Mouse (Mus musculus) layer of hippocampus, adult 11-12 months (tissue): ENCODE measurements around the gene Ifnz.
"Not testable (repeated sequence)": the region's sequence is repeated elsewhere in the genome, so short reads cannot be mapped to it uniquely, and the experiment has no call there.

Experiments used
- DNase-seq: peaks from one replicate; pipeline ENCODE4 v3.0.0; 2022; ENCODE audit warnings: low spot score

The Ifnz gene

DNA sequence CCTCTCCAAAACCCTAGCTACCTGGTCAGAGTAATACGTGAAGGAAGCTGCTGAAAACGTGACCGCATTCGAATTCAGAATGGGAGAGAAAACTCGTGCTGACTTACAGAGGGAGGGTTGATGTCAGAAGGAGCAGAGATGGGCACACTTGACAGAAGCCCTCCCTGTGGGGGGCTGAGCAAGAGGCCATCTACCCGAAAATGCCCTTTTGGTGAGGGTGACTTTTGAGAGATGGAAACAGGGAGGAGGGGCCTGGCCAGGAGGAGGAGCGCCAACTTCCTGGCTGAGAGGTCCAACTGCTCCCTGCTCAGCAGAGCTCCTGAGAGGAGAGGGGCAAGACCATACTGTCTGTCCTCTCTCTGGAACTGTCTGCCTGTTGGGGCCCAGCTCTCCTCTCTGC is at the start of gene Ifnz:
TSS of gene Ifnz (plus strand) at position 301 of the 400 bp plus-strand sequence.
- DNase-seq = not testable (repeated sequence)

DNA sequence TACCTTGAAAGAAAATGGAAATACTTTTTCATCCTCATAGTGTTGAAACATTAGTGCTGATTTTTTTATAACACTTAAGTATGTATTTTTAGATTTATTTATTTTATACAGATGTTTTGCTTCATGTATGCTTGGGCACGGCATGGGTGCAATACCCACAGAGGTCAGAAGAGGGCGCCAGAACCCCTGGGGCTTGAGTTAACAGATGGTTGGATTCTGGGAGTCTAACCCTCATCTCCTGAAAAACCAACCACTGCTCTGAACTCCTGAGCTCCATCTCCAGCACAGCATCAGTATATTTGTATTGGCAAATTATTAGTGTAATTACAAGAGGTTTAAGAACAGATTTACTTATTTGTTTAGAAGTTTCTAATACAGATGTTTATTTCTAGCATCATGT is 43.5 kb upstream of the Ifnz start:
- peak; percentile 73 for DNase-seq

DNA sequence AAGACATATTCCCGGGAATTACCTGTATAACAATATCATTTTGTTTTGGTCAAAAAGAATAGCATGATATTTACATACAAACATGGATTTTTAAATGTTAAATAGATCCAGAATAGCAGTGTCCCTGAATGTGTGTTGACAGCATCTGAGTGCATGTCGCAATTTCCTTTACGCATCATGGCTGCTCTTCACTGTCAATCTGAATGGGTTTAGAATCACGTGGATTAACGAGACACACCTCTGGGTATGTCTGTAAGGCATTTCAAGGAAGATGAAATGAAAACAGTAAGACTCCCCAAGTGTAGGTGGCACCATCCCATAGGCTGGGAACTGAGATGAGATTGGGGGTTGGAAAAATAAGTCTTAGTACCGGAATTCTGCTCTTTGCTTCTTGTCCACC is 42.9 kb upstream of the Ifnz start:
- DNase-seq = no peak

- no peak for DNase-seq
Measured at GRCm38 (mm10) chr4:88741426-88741825, 40.5 kb upstream of the Ifnz start.

- DNase-seq = no peak
Measured at GRCm38 (mm10) chr4:88742771-88743371, 39.1 kb upstream of the Ifnz start.

DNA sequence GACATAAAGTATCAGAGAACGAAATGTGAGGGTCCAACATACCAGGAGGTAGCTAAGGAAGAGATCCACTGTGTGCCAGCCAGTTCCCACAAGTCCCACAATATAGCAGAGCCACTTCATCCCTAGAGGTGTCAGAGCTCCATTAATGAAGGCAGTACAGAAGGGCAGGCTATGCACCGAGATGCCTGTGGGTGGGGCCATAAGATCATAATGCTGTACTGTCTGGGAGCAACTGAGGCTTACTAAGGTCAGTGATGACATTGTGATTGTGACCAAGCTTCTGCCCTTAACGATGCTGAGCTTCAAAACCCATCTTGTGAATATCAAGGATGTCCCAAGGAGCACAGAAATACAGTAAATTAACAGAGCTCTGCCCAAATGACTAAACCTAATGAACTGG is 37.7 kb upstream of the Ifnz start:
- no peak for DNase-seq

- no peak for DNase-seq
Measured at GRCm38 (mm10) chr4:88749926-88750325, 32.0 kb upstream of the Ifnz start.

GRCm38 (mm10) chr4:88754818-88755340 is 27.1 kb upstream of the Ifnz start, which contains the start of gene Gm13271:
Gene Gm13271 (plus strand): TSS chr4:88754868.
- DNase-seq = peak; percentile 76

DNA sequence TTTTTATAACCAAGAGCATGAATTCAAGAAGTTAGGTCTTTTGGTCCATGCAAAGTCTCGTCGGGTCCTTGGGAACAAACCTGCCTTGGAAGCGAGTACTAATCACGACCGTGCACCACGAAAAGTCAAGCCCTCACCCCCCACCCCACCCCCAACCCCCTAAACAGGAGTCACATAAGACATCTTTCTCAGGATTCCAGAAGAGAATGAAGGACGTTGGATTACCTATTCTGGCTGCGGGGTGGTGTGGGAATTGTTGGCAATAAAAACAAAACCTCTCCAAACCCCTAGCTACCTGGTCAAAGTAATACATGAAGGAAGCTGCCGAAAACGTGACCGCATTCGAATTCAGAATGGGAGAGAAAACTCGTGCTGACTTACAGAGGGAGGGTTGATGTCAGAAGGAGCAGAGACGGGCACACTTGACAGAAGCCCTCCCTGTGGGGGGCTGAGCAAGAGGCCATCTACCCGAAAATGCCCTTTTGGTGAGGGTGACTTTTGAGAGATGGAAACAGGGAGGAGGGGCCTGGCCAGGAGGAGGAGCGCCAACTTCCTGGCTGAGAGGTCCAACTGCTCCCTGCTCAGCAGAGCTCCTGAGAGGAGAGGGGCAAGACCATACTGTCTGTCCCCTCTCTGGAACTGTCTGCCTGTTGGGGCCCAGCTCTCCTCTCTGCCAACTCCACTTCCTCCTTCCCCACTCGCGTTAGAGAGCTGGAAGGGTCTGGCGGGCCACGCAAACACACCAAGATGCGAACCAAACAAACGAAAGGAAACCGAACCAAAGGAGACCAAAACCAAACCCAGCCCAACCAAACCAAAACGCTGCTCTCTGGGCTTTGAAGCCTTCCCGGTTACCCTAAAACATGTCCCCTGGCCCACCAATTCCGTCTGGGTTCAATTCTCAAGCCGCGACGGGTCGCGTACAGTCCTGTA is 25.1 kb upstream of the Ifnz start:
- DNase-seq = not testable (repeated sequence)

DNA sequence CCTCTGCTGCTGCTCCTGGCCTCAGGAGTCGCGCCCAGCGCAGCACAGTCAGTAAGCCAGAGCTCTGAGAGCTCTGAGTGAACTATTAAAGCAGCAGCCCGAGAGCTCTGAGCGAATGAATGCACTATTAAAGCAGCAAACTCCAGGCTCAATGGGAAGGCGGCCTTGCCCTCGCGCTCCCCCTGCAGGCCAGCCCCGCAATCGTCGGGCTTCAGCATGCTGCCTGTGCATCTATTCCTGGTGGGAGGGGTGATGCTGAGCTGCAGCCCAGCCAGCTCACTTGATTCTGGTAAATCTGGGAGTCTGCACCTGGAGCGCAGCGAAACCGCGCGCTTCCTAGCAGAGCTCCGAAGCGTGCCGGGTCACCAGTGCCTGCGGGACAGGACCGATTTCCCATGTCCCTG is 24.3 kb upstream of the Ifnz start:
- DNase-seq = peak; percentile 95

GRCm38 (mm10) chr4:88758751-88759150 is 23.2 kb upstream of the Ifnz start:
- DNase-seq = peak; percentile 41

- peak; percentile 49 for DNase-seq
Measured at GRCm38 (mm10) chr4:88759610-88760268, 22.2 kb upstream of the Ifnz start, which contains the start of gene Gm13283. Gene Gm13283 (plus strand): TSS chr4:88760119.

DNA sequence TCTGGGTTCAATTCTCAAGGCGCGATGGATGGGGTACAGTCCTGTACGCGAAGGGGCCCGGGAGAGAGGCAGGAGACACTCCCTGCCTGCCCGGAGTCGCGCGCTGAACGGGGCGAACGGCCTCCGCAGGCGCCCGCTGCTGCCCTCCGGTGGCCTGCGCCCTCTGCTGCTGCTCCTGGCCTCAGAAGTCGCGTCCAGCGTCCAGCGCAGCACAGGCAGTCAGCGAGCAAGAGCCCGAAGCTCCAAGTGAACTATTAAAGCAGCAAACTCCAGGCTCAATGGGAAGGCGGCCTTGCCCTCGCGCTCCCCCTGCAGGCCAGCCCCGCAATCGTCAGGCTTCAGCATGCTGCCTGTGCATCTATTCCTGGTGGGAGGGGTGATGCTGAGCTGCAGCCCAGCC is 21.5 kb upstream of the Ifnz start:
- DNase-seq = peak; percentile 56

- DNase-seq = peak; percentile 83
Measured at GRCm38 (mm10) chr4:88761776-88762175, 20.2 kb upstream of the Ifnz start.

DNA sequence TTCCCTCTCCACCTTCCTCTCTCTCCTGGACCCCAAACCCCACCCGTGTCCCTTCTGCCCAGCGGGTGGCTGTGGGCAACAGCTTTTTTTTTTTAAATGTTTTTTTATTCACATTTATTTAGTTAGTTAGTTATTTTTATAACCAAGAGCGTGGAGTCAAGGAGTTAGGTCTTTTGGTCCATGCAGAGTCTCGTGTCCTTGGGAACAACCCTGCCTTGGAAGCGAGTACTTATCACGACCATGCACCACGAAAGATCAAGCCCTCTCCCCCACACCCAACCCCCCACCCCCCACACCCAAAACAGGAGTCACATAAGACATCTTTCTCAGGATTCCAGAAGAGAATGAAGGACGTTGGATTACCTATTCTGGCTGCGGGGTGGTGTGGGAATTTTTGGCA is 19.6 kb upstream of the Ifnz start:
- DNase-seq = not testable (repeated sequence)

DNA sequence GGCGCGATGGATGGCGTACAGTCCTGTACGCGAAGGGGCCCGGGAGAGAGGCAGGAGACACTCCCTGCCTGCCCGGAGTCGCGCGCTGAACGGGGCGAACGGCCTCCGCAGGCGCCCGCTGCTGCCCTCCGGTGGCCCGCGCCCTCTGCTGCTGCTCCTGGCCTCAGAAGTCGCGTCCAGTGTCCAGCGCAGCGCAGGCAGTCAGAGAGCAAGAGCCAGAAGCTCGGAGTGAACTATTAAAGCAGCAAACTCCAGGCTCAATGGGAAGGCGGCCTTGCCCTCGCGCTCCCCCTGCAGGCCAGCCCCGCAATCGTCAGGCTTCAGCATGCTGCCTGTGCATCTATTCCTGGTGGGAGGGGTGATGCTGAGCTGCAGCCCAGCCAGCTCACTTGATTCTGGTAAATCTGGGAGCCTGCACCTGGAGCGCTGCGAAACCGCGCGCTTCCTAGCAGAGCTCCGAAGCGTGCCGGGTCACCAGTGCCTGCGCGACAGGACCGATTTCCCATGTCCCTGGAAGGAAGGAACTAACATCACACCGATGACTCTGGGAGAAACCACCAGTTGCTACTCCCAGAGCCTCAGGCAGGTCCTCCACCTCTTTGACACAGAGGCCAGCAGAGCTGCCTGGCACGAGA is 18.4 kb upstream of the Ifnz start:
- not testable (repeated sequence) for DNase-seq

GRCm38 (mm10) chr4:88773534-88773933 is 8.4 kb upstream of the Ifnz start, which contains the start of gene Gm13290:
Gene Gm13290 (plus strand): TSS chr4:88773834.
- DNase-seq = not testable (repeated sequence)

DNA sequence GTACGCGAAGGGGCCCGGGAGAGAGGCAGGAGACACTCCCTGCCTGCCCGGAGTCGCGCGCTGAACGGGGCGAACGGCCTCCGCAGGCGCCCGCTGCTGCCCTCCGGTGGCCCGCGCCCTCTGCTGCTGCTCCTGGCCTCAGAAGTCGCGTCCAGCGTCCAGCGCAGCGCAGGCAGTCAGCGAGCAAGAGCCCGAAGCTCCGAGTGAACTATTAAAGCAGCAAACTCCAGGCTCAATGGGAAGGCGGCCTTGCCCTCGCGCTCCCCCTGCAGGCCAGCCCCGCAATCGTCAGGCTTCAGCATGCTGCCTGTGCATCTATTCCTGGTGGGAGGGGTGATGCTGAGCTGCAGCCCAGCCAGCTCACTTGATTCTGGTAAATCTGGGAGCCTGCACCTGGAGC is 5.3 kb upstream of the Ifnz start, which contains the start of gene Gm13289:
TSS of gene Gm13289 (plus strand) at position 301 of the 400 bp plus-strand sequence.
- not testable (repeated sequence) for DNase-seq

- DNase-seq = not testable (repeated sequence)
Measured at GRCm38 (mm10) chr4:88779550-88779949, 2.4 kb upstream of the Ifnz start, which contains the start of gene Gm13272. Gene Gm13272 (plus strand): TSS chr4:88779850.

- not testable (repeated sequence) for DNase-seq
Measured at GRCm38 (mm10) chr4:88780320-88780719, 1.6 kb upstream of the Ifnz start.

DNA sequence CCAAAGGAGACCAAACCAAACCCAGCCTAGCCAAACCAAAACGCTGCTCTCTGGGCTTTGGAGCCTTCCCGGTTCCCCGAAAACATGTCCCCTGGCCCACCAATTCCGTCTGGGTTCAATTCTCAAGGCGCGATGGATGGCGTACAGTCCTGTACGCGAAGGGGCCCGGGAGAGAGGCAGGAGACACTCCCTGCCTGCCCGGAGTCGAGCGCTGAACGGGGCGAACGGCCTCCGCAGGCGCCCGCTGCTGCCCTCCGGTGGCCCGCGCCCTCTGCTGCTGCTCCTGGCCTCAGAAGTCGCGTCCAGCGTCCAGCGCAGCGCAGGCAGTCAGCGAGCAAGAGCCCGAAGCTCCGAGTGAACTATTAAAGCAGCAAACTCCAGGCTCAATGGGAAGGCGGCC is 404 bp downstream of the Ifnz start:
- not testable (repeated sequence) for DNase-seq
